Mouse (Mus musculus) liver, adult 2 months (tissue): ENCODE data around the gene Zkscan16.

Experiments
- CTCF ChIP-seq: fragments of 200-500 bp; IDR thresholded peaks from 2 replicates; pipeline ENCODE4 v1.5.1; 2011; ENCODE audit warnings: low read depth, low read length, control low read depth
- POLR2A ChIP-seq: fragments of 200-500 bp; IDR thresholded peaks from 2 replicates; pipeline ENCODE4 v1.6.1; 2011; ENCODE audit warnings: low read length, control low read depth; ENCODE audit not compliant: insufficient read depth; ENCODE audit errors: extremely low read depth

DNA sequence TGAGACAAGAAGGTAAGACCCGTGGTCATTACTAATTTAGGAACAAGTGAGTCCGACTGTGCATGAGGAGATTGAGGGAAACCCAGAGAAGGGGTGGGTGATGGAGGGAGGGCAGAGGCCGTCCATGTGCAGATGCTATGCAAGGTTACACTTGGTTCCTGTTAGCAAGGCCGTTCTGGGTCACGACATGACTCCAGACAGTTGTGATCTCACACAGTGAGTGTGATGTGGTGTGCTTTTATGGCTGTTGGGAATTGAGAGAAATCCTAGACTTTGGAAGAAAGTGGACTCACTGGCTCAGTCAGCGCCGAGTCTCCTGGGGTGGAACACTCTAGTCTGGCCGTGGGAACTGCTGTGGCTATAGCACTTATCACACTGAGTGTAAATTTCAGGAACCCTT is 62.8 kb downstream of the Zkscan16 start:
- no peak for TF ChIP-seq CTCF
- TF ChIP-seq POLR2A = no peak
